Mouse (Mus musculus) heart, postnatal 0 days (tissue): ENCODE results near the gene Slc29a3.

Experiments
- CTCF ChIP-seq: IDR thresholded peaks from 2 replicates; pipeline ENCODE4 v1.5.1; 2016; ENCODE audit warnings: antibody characterized with exemption, control low read depth, low read depth
- EP300 ChIP-seq: IDR thresholded peaks from 2 replicates; pipeline ENCODE4 v1.6.1; 2016; ENCODE audit warnings: antibody characterized with exemption, low read depth

DNA sequence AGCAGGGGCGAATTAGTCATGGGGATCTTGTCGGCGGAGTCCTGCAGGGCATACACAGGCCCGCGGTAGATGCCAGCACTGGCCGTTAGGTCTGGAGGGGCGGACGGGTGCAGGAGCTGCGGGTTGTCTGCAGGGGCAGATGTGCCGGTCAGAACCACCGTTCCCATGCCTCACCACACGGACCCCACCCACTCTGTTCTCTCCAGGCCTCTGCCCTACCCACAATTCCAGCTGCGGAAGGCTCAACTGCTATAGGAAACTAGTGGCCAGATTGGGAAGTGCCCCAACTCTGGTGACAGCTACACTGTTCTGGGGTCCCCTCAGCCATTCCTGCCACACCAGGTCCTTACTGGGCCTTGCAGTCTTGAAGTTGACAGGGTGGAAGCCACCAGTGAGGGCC, 22.0 kb upstream of the Slc29a3 start:
- no peak for TF ChIP-seq CTCF
- no peak for TF ChIP-seq EP300
